Comparison of ENCODE assay signal across 10 mouse cellular contexts in genomic region chr1:89207306-89207705, GRCm38 (mm10).
DNase-seq lines count a peak whose midpoint lies in the region.
"Had no signal": no experiment of that assay in that cellular context is flagged by ENCODE, and none has a peak within 500 bp of the region (broad histone marks: within the 10 kb centered on the region; RNA-seq: fewer than 3 reads in every experiment).

No protein-coding gene starts in this region.

- peak; percentile 39 for DNase-seq in embryo, embryonic 10 days (ENCODE audit: low spot score)
- no peak for DNase-seq in embryo, embryonic 9.5 days (ENCODE audit: extremely low spot score)
- DNase-seq in kidney, postnatal 14 days, result peak; percentile 27
- DNase-seq in kidney, adult 11 months, result no peak
- DNase-seq in right cerebral cortex, postnatal 10 days (ENCODE audit: low spot score in 2 of 2), result peak; percentile 62 to 67
- DNase-seq in right cerebral cortex, adult 18-20 months, result no peak
- DNase-seq in Muller cell, postnatal 12 days (ENCODE audit: inconsistent ontology term), result no peak
- no peak for DNase-seq in neural tube, embryonic 10.5 days (ENCODE audit: extremely low spot score, low spot score)
- DNase-seq: cerebellum, adult 18-20 months; kidney, postnatal 25 days had no signal

Comparison
In these comparisons a context has a peak if more than half of its experiments do, and no peak if none do; other contexts are left out.
1. DNase-seq: peak in embryo, embryonic 10 days (single experiment), kidney, postnatal 14 days (single experiment) and right cerebral cortex, postnatal 10 days (2 of 2); none in embryo, embryonic 9.5 days (single experiment), kidney, adult 11 months (single experiment), right cerebral cortex, adult 18-20 months (single experiment), Muller cell, postnatal 12 days (single experiment) and neural tube, embryonic 10.5 days (single experiment).